Mouse (Mus musculus): ENCODE data around the gene Stub1.

DNA sequence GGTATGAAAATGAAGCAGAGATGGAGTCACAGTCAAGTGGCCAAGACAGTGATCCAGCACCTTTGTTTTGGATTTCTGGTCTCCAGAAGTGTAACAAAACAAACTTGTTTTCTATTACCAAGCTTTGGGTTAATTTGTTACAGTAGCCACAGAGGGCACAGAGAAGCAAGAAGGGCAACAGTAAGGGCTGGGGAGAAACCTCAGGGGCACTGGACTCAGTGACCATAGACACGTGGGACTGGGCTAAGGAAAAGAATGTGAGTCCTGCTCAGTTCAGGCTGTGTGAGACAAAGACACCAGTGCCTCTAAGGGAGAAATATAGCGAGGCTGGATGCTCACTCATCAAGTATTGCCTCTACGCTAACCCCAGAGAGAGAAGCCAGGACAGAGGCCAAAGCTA, 39.5 kb upstream of the Stub1 start:
- TF ChIP-seq POLR2A (IDR thresholded peaks at IDR 0.05; ENCODE audit: borderline replicate concordance, insufficient read depth, low read length): no peak
- no peak for TF ChIP-seq CTCF (IDR thresholded peaks at IDR 0.05; ENCODE audit: borderline replicate concordance, insufficient read depth, low read depth, low read length)

Data from cerebellum, adult 2 months (tissue).